Mouse (Mus musculus) heart, postnatal 4 days (tissue): Measurements from ENCODE around the gene Me1. TPM values are rescaled to one million over a fixed set of nuclear protein-coding genes. Genes with fewer than 3 reads are reported as not detected.
A peak's percentile ranks its signal among the peaks of the same experiment; 100 is the strongest.

ENCODE experiments used
- DNase-seq: peaks from one replicate; pipeline ENCODE4 v3.0.0; 2021
- total RNA-seq, 2 experiments: library from RNA; stranded (reverse); gene quantifications; 2 replicates each; pipeline ENCODE4 v1.2.3; 2021

The Me1 gene
- total RNA-seq, 2 experiments from 2014 or later = 42.5 to 46.4 TPM

DNA sequence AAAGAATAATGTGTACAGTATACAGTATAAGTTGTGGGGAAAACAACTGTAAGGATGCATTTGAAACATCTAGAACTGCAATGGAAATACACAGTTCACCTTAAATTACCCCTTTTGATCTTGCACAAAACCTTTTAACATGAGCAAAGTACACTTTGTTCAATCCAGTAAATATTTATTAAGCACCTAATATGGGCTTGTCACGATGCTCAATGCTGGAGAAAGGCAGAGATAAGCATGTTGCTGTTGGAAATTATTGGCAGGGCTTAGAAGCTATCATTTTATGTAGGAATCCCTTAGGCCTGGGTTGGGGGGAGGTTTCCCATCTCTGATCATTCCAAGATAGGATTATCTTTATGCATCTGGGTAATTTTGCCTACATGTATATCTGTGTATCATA lies 11.7 kb upstream of the Me1 start:
- no peak for DNase-seq

DNA sequence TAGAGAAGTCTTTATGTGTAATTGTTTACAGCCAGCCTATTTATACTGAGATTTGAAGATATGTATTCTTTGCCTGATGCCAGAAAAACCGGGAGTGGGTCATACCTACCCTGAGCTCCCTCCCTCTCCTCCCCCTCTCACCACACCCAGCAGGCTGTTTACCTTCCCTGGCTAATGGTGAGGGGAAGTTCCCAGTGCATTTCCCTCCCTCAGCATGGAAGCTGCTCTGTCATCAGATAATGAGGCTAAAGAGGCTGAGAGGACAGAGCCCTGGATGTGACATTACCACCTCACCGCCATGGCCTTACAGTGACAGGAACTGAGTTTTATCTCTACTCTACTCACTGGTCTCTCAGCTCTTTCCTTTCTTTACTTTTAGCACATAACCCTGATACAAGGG lies 6.1 kb upstream of the Me1 start:
- no peak for DNase-seq

DNA sequence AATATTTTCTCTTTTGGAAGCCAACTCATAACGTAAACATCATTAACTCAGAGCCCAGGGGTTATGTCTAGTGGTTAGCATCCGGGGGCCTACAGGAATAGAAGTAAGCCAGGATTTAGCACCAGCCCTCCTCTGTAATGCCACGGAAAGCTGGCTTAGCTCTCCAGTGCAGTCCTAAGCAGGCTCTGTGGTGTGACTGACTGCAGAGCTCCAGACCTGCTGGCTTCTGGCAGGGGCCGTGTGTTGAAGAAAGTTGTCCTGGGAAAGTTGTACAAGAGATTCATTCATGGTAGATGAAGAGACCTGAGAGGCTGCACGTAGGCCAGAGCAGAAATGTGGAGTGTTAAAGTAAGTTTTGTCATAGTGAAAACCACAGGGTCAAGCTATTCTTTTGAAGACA lies 5.5 kb upstream of the Me1 start:
- peak; percentile 19 for DNase-seq

DNA sequence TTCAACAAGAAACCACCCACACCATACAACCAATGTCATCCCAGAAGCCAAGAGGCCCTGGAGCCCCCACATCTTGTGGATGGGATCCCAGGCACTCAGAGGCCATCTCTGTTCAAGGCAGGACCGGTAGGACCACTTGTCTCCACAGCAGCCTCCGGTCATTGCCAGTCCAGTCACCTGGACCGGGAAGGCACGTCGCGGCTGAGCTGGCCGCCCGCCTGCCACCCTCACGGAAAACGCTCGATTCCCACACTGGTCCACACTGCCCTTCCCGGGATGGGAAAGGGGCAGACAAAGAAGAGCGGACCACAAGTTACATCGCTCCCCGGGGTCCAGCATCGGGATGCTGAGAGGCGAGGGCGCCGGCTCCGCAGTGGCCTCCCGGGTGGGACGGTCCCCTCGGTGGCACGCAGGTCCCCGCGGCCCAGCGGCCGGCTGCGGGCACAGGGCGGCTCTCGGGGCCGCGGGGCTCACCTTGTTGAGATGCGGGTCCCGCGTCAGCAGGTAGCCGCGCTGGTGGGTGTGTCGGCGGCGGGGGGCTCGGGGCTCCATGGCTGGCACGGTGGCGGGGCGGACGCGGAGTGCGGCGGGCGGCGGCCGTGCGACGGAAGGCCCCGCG lies 445 bp downstream of the Me1 start:
- peak; percentile 25 for DNase-seq

DNA sequence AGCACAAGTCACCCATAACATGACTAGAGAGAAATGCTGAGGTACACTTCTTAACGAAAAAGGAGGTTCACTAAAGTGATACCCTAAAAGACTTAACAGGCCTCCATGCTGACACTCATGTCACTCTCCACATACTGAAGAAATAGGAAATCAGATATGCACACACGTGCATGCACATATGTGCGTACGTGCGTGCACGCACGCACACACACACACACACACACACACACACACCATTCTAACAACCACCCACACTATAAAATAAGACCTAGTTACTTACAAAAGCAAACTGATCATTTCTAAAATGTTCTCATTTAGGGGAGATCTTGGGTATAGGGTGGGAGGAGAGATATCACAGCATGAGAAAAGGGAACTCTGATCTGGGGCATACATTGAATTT lies 1.1 kb downstream of the Me1 start:
- no peak for DNase-seq

DNA sequence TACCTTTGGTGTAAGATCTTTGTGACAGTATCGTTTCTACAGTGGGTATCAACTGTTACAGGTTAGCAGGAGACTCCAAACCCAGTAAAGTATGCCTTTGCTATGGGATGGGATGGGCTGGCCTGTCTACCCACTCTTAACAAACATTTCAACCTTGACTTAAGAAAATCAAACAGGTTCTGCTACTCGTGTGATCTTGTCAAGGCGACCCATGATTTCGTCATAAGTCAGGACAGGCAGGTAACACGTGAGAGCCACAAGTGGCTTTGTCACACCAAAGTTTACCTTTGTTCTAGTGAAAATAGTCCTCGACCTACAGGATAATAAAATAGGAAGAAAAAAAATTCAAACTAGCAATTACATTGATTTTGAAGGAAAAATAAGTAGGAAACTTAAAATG lies 1.8 kb downstream of the Me1 start:
- no peak for DNase-seq

DNA sequence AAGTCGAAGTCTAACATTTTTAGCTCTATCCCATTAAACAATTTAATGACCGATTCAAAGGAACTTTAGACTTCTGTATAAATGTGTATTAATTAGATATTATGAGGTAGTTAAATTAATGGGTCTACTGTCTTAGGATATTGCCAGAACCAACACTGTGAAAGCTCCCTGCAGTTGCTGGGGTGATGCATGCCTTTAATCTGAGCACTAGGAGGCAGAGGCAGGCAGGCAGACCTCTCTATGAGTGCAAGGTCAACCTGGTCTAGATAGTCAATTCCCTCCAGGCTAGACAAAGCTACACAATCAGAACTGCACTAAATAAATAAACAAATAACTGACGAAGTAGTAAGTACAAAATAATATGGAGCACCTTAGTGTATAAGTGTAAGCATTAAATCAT lies 3.1 kb downstream of the Me1 start:
- DNase-seq = no peak

DNA sequence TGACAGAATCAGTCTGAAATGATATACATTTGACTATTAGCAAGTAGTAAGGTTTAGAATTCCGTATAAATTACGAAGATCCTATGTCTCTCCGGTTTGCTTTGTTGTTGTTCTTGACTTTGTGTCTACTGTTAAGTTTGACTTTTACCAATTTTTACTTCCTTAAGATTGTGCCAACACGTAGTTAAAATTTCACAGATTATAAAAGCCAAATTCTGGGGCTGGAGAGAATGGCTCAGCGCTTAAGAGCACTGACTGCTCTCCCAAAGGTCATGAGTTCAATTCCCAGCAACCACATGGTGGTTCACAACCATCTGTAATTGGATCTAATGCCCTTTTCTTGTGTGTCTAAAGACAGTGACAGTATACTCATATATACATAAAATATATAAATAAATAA lies 3.5 kb downstream of the Me1 start:
- no peak for DNase-seq

DNA sequence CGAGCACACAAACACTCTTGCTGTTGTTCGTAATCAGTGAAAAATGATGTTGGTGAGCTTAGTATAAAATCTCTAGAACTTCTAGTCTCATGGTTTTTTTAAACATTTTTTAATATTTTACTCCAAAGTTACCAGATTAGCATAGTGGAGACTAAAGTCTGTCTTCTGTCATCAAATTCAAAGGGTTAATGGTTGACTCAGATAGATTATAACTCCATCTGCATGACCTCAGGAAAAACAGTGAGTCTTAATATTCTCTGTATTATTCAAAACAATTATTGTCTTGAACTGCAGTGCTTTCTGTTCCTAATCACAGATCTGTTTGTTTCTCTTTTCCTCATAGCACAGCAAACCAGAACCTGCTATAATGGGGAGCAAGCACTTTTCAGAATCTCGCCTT lies 4.7 kb downstream of the Me1 start:
- DNase-seq = no peak

DNA sequence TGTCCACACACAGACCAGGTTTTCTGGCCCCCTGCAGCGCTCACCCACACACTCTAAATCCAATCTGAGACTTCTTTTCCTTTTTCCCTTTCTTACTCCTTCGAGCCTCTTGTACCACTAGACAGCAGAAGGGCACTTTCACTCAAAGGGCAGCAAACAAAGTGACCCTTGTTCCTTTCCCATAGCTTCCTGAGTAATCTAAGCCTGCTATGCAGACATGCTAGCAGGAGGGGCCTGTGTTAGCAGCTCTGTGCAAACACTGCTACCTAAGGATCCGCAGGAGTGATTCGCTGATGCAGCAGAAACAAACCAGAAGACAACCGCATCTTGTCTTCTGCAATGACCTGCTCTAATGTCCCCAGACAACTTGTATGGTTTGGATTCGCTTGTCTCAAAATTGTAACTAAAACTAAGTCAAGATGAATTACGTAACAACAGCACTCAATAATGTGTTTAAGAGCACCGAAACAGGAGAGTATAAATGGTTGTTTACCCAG lies 12.0 kb downstream of the Me1 start:
- DNase-seq = no peak

DNA sequence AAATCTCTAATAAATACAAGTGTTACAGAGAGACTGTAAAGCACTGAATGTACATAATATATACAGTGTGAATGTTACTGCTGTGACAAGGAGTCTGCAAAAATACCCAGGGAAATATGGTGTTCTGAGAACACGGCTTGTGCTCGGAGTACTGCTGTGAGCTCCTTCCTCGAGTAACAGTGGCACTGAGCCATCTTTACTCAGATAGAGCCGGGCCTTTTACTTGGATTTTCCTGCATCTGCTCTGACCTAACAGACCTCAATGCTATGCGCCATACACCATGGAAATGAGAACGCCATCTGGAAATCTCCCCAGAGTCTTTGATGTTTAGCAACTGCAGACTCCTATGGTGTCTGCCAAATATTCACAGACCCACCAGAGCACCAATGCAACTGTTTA lies 12.9 kb downstream of the Me1 start:
- no peak for DNase-seq

DNA sequence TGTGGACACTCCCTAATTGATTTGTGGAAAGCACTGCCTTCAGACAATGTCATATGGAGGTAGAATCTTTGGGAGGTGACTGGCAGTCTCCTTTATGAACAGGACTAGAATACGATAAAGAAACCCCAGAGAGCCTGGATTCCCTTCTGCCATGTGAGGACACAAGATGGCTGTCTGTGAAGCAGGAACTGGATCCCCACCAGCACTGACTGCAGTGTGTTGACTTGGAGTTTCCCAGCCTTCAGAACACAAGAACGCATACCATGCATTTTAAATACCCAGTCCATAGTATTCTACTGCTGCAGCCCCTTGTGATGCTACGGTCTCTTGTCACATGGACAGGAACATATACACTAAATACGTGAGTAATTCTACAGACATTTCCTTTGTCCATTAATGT lies 13.5 kb downstream of the Me1 start:
- DNase-seq = no peak

DNA sequence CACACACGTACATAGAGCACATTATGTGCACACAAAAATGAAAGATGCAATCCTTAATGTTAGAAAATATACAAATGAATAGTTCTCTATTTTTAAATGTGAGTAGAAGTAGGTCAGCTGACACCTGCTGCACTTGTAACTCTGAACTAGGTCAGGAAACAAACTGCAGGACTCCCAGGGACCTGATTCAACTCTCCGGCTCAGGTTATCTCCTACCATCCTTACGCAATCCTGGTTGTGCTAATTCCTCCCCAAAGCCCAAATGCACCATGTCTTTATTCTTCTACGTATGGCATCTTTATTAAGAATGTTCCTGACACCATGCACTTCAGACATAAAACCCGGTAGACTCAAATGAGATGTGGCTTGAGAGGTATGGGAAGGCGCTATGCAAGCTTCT lies 15.3 kb downstream of the Me1 start:
- DNase-seq = no peak

DNA sequence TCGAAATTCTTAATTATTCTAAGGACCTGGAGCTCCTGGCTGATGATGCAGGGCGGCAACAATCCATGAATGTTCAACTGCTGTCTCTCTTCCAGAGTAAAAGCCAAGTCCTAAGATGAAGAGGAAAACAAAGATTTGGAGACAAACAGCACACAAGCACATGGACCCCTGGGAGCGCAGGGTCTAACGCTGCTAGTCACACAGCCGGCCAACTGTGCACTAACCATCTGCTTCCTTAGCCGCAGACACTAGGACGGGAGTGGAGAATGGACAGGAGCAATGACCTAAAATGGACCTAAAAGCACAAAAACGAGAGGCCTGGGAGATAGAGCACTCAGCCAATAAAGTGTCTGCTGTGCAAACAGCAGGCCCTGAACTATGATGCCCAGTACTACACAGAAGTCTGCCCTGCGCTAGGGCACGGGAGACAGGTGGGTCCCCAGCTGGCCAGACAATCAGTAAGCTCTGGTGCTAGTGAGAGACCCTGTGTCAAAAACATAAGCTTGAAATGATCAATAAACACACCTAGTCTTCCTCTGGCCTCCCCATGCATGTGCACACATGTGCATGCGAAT lies 15.8 kb downstream of the Me1 start:
- no peak for DNase-seq

DNA sequence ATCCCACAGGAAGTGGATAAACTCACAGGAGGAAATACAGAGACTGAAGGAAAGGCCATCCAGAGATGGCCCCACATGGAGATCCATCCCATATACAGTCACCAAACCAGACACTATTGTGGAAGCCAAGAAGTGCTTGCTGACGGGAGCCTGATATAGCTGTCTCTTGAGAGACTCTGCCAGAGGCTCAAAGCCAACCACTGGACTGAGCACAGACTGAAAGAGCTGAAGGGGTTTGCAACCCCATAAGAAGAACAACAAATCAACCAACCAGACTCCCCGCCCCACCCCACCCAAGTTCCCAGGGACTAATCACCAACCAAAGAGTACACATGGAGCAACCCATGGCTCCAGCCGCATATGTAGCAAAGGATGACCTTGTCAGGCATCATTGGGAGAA lies 19.5 kb downstream of the Me1 start:
- DNase-seq = no peak

DNA sequence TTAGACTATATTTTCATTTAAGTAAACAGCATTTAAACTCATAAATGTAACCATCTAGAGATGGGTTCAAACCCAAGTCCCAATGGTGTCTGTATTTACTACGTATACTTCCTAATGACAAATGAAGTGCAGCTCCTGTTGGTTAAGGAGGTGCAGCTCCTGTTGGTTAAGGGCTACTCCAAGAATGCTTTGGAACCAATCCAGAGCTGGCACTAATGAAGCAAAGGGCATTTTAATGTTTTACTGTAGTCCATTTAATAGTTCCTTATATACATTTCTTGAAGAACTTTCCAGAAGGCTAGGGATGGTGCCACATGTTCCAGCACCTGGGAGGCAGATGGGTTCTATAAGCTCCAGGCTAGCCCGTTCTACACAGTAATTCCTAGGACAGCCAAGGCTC lies 20.3 kb downstream of the Me1 start:
- no peak for DNase-seq

DNA sequence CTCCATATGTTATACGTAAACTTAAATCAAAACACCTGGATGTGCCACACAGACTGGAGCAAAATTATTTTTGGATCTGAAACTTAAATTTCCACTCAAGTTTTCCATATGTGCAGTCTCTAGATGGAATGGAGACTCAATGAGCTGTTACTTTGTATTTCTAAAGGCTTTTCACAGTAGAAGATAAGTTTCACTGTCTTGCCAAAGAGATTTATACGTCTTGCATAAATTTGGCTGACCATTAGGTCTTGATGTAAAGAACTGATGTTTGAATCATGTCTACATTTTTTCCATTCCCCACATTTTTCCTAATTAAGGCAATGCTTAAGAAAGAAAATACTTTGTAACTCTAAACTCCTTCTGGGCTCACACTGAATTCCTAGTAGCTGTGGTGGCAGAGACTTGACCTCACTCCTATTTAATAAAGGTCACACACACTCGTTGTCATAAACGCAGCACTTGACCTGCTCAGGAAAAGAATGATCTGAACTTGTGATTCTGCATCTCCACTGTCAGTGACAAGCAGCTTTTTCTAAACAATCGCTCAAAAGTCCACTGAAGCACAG lies 22.8 kb downstream of the Me1 start:
- DNase-seq = no peak

DNA sequence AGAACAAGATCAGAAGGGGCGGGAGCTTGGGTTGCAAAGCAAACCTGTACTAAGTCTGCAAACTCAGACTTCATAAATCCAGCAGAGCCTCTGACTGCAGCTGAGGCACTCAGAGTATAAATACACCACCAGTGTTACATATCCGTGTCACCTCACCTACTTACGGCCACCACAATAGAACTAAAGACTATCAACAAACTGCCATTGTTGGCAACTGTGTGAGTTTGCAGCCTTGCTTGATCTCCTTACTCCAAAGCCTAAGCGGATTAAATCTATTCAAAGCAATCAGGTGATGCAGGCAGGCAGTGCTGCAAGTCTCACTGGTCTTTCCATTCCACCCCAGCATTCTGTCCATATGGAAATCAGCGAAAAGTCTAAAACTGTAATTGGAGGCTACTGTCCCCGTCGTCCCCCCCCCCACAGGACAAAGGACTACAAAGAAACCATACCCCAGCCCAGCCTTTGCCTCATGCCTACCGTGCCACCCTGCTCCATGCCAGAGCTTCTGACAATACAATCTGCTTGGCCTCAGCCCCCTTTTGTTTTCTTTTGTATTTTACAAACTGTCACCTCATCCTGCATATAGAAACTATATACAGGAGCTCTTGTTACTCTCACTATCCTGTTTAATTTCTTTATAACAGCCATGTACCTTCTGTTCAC lies 27.0 kb downstream of the Me1 start:
- no peak for DNase-seq

DNA sequence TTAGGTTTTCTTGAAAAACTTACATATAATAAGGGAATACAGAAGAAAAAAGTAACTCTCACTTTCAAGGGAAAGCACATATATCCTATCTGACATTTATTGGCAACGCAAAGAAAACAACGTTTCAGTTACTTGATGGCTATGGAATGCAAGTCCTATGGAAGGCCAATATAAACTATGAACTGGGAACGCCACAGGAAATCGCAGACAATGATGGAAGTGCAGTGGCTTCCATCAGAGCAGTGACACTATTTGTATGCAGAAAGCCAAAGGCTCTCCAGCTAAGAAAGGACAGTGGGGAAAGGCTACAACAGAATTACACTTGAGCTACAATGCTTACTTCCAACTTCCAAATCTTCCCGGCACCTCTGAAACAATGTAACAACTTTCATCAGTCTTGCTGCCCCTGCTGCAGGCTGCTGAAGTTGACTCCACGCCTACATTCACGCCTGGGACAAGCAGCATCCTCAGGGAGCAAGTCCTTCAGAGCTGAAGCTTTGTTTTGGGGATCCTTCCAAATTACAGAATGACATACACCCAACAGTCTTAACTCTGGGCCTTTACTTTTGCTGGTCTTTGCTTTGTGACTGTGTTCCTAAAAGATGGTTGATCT lies 28.5 kb downstream of the Me1 start:
- DNase-seq = no peak

DNA sequence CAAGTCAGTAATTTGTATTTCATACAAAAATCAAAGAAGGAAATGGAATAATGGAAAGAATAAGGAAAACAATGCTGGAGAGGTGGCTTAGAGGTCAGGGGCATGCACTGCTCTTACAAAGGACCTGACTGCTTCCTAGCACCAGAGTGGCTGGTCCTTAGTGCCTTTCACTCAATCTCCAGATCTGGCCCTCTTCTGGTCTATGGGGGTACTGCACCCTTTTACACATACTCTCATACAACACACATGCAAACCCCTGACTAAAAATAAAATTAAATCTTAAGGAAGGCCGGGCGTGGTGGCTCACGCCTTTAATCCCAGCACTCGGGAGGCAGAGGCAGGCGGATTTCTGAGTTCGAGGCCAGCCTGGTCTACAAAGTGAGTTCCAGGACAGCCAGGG lies 34.1 kb downstream of the Me1 start:
- peak; percentile 18 for DNase-seq

DNA sequence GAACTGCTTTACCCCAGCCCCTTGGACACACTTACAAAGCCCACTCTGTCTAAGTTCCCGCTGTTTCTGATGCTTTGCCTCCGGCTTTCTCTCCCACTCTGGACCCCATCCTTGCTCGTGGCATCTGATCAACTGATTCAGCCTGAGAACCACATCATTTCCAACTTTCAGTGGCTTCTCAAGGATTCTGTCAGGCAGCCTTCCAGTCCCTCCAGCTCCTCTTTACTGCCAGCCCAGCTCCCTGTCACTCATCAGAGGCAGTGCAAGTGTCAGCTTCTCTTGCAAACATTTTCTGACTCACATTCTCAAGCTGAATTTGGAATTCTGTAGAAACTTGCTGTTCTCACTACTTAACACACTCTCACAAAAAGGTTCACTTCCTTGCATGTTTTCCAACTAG lies 34.5 kb downstream of the Me1 start:
- no peak for DNase-seq

DNA sequence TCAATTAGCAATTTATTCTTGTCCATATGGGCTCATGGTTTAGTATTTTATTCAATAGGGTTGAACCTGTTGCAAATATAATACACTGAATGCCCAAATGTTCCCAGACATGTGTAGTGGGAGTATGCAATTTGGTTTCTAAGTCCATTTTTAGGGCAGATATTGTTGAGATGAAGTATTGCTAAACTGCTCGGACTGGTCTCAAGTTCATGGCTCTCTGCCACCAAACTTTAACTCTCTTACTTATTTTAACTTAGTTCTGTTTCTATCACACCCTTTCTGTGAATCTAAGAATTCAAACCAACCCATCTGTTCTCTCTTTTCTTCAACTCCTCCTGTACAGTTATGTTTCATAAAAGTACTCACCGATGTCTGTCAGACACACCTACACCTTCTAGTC lies 35.4 kb downstream of the Me1 start:
- DNase-seq = no peak

DNA sequence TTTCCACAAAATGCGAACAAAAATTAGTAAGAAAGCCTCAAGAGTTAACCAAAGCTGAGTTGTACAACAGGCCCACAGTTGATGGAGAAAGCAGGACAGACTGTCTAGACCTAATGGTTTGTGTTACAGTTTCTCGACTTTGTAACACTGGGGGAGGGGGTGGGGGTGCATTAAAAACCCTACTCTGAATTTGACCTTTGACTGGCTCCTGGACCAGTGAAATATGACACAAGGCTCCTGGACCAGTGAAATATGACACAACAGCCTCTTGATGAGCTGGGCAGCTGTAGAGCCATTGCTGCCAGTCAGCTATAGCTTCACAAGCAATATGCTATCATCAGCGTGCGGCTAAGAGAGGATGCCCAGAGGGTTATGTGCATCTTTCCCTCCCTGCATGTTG lies 37.4 kb downstream of the Me1 start:
- DNase-seq = no peak

DNA sequence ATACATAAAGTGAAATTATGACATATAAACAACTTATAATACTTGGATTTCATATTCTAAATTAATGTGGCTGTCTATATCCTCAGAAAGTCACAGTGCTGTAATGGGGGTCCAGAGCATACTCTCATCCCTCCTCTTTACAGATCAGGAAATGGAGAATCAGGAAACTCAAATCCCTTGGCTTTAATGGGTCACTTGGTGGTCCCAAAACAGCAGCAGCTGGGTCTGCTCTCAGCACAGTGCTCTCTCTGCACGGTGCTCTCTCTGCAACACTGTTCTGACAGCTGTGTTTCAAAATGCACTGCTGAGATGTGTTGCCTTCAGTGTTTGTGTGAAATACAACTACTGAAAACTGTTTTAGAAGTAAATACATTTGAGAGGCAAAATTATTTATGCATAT lies 43.6 kb downstream of the Me1 start:
- DNase-seq = no peak
